Mouse (Mus musculus) liver, embryonic 14 days (tissue): Measurements from ENCODE around the gene Polk. TPM values are rescaled to one million over a fixed set of nuclear protein-coding genes. Genes with fewer than 3 reads are reported as not detected.

Experiments
- polyA plus RNA-seq: library from polyadenylated mRNA; depleted of rRNA; stranded (reverse); fragments of >200 nt; gene quantifications from 2 replicates; pipeline ENCODE4 v1.2.3, GENCODE M21; 2012; rRNA removed

Gene Polk
- polyA plus RNA-seq: 2.9 and 3.3 TPM in 2 replicates

DNA sequence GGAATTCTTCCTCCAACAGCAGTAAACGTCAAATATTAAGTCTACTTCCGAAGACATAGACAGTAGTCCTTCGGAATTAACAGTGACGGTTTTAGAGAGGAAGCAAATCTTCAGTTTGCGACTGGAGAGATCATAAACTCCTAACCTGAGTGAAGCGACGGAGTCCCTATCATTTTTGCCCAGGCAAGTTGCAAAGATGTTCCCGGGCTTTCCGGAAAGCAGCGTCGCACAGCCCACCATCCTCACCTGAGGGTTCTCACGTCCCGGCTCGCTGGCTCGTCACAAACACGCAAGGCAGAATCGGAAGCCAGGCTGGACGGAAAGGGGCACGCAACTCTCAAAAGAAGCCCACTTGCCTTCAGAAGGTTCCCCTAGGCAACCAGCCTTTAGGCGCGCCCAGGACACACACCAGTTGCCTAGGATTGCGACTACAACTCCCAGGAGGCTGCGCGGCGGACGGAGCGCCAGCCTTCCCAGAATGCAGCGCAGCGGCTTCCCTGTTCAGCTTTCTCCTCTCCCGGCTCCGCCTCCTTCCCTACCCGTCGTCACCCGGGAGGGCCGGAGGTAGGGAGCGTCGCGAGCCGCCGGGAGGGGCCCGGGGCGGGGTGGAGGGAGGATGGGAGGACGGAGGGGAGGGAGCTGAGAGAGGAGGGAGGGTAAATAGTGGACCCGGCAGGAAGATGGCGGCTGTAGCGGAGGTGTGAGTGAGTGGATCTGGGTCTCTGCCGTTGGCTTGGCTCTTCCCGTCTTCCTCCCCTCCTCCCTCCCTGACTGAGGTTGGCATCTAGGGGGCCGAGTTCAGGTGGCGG, at the start of gene Polk, which contains the start of gene Col4a3bp:
Polk (minus strand) TSS at position 499 of the 809 bp plus-strand sequence.
Col4a3bp (plus strand) TSS at position 538 of the 809 bp plus-strand sequence.

DNA sequence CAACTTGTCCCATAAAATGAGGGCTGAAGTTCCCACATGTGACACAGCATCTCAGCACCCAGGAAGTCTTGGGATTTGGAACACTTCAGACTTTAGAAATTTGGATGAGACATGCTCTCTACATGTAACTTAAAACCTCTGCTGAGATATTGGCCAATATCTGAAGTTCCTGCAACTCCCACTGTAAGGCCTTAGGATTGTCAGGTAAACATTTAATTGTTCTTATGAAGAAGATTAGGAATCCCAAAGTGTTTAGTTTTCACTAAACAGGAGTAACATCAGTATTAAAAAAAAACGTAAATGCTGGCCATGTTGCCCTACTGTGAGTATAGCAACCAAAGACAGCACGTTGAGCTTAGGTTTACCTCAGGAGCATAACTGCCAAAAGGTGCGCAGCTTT, 51.9 kb downstream of the Polk start, which contains the start of gene Gm17622:
Gm17622 (plus strand) TSS at position 301 of the 400 bp plus-strand sequence.

GRCm38 (mm10) chr13:96470957-96471356, 71.4 kb downstream of the Polk start, which contains the start of gene Ankdd1b:
Gene Ankdd1b, minus strand, starts transcription at chr13:96471198.

Other genes with a start within 250 kb of the Polk start
- 4.1 and 4.2 TPM in 2 replicates for gene Poc5, start 154.3 kb downstream of the Polk start, polyA plus RNA-seq
- 0.02 TPM in 1 of 2 replicates, not detected in the other for gene Ankdd1b, start 71.4 kb downstream of the Polk start, polyA plus RNA-seq
- gene Gm17622, start 51.8 kb downstream of the Polk start, polyA plus RNA-seq: not detected in 2 replicates
- 5.7 and 7.0 TPM in 2 replicates for gene Col4a3bp, start within 50 bp of the Polk start, polyA plus RNA-seq
- 38.9 and 42.1 TPM in 2 replicates for gene Hmgcr, start 128.4 kb upstream of the Polk start, polyA plus RNA-seq
- 0.02 and 0.03 TPM in 2 replicates for gene Ankrd31, start 205.7 kb upstream of the Polk start, polyA plus RNA-seq